Mouse (Mus musculus): ENCODE results near the gene Mc1r.

DNA sequence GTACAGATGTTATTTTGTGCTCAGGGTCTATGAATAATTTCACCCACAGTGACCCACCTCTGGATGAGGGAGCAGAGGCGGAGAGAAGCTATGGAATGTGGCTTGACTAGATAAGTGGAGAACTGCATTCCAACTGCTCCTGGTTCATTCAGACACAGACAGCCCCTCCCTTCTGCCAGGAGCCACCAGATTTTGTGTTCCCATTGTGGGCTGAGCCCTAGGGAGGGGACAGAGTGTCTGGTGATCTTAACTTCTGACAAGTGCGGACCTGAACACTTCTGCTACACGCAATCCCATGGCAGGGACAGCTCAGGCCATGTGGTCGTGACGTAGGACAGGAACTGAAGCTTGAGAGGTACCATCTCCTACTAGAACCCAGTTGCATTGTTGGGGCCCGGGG lies 39.9 kb downstream of the Mc1r start:
- TF ChIP-seq CTCF (IDR thresholded peaks at IDR 0.05; ENCODE audit: control insufficient read depth, insufficient read depth, insufficient read length) (no peak), MAX (IDR thresholded peaks at IDR 0.05) (no peak), MYOD1 (IDR thresholded peaks at IDR 0.05; ENCODE audit: control insufficient read depth, insufficient read length, low read depth) (no peak)

All from C2C12 (cell line).